Mouse (Mus musculus): ENCODE measurements at regions not wholly inside any gene's neighbourhood (a gene's known extent, or its start where the extent isn't known, plus 50 kb on each side); places are given as distances from the start of the nearest gene placed in this dataset.

DNA sequence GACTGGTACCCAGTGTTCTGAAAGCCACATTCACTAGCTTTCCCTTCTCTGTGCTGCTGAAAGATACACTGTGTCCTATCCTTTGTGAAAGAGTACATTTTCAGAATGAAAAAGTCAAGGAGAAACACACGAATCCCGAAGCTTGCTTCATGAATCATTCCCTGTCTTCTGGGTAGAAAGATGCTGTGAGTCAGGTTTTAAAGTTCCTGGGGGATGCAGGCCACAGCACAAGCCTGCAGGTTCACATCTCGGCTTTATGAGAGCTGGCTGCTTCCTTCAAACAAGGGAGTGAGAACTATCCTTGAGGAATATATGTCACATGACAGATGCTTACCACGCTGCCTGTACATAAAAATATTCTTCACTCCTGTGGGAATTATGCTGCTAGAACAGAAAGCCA is 219.7 kb upstream of the Nrsn1 start:
- ATAC-seq (replicated peaks; ENCODE audit: low FRiP score, low TSS enrichment, low read depth) = no peak

DNA sequence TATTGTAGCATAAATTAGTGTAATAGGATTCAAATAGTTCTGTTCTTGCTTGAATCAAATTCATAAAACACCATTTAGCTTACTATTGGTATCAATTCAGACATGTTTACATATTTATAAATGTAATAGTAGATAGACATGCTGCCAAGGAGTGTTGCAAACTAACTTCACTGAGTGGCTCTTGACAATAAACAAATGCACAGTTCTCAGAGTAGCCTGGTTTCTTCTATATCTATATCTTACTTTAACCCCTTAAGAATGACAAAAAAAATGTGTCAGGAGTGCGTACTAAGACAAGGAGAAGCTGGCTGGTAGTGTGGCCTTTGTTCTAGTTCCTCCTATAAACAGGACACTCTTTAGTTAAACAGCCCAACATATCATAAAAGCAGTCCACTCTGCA is 213.0 kb upstream of the Nrsn1 start:
- ATAC-seq (replicated peaks; ENCODE audit: low FRiP score, low TSS enrichment, low read depth) = no peak
- 82% methylated on average over 1 of the region's 1 CpGs for WGBS

More for the DNA sequence above, 219.7 kb upstream of the Nrsn1 start:
- Histone ChIP-seq H3K9ac (ENCODE audit: low read length) (no peak overlapping the region), H3K4me3 (ENCODE audit: low read depth, low read length) (no peak overlapping the region), H3K9me3 (ENCODE audit: control insufficient read depth, low read length) (no peaks in the 10 kb centered on the region), H3K4me1 (replicated peaks; ENCODE audit: control insufficient read depth, insufficient read depth, low read length) (no peaks in the 10 kb centered on the region), H3K4me2 (ENCODE audit: low read length) (no peak overlapping the region), H3K36me3 (ENCODE audit: control insufficient read depth, insufficient read depth, low read length) (no peaks in the 10 kb centered on the region), H3K27ac (ENCODE audit: low read depth) (no peak overlapping the region), H3K27me3 (replicated peaks; ENCODE audit: control insufficient read depth, insufficient read depth, low read length) (no peaks in the 10 kb centered on the region)
- 74% methylated on average over 4 of the region's 4 CpGs for WGBS
- no peak for DNase-seq (ENCODE audit: low spot score)

DNA sequence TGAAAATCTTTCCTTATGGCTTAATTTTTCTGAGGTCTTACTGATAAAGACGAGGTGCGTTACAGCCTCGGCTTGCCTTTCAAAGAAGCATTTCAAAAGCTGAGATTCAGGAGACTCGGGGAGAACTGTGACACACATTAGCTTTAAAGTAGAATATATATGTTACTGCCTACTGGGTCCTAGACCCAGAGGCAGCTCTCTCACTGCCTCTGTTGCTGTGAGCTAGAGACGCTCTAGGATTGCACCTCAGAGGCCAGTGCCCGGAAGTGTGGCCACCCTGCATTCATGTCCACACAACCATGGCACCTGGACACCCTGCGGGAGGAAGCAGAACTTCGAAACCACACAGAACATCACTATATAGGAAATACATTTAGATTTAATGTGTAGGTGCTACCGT is 181.6 kb upstream of the Nrsn1 start:
- H3K9ac ChIP-seq (ENCODE audit: low read length) = no peak overlapping the region
- DNase-seq (ENCODE audit: low spot score) (no peak), ATAC-seq (replicated peaks; ENCODE audit: low FRiP score, low TSS enrichment, low read depth) (no peak)
- no peaks in the 10 kb centered on the region for H3K4me1 ChIP-seq (replicated peaks; ENCODE audit: control insufficient read depth, insufficient read depth, low read length)
- no peaks in the 10 kb centered on the region for H3K36me3 ChIP-seq (ENCODE audit: control insufficient read depth, insufficient read depth, low read length)
- no peaks in the 10 kb centered on the region for H3K9me3 ChIP-seq (ENCODE audit: control insufficient read depth, low read length)
- H3K4me3 ChIP-seq (ENCODE audit: low read depth, low read length) = no peak overlapping the region
- no peak overlapping the region for H3K4me2 ChIP-seq (ENCODE audit: low read length)
- H3K27me3 ChIP-seq (replicated peaks; ENCODE audit: control insufficient read depth, insufficient read depth, low read length) = no peaks in the 10 kb centered on the region
- H3K27ac ChIP-seq (ENCODE audit: low read depth) = no peak overlapping the region
- WGBS = 75% methylated on average over 9 of the region's 9 CpGs

More for the DNA sequence above, 213.0 kb upstream of the Nrsn1 start:
- no peak overlapping the region for H3K4me2 ChIP-seq (ENCODE audit: low read length)
- H3K9ac ChIP-seq (ENCODE audit: low read length) = no peak overlapping the region
- DNase-seq (ENCODE audit: low spot score) = no peak
- H3K4me3 ChIP-seq (ENCODE audit: low read depth, low read length) = no peak overlapping the region
- H3K27me3 ChIP-seq (replicated peaks; ENCODE audit: control insufficient read depth, insufficient read depth, low read length) = no peaks in the 10 kb centered on the region
- H3K27ac ChIP-seq (ENCODE audit: low read depth) = no peak overlapping the region
- H3K9me3 ChIP-seq (ENCODE audit: control insufficient read depth, low read length) = no peaks in the 10 kb centered on the region
- H3K4me1 ChIP-seq (replicated peaks; ENCODE audit: control insufficient read depth, insufficient read depth, low read length) = no peaks in the 10 kb centered on the region
- H3K36me3 ChIP-seq (ENCODE audit: control insufficient read depth, insufficient read depth, low read length) = no peaks in the 10 kb centered on the region

DNA sequence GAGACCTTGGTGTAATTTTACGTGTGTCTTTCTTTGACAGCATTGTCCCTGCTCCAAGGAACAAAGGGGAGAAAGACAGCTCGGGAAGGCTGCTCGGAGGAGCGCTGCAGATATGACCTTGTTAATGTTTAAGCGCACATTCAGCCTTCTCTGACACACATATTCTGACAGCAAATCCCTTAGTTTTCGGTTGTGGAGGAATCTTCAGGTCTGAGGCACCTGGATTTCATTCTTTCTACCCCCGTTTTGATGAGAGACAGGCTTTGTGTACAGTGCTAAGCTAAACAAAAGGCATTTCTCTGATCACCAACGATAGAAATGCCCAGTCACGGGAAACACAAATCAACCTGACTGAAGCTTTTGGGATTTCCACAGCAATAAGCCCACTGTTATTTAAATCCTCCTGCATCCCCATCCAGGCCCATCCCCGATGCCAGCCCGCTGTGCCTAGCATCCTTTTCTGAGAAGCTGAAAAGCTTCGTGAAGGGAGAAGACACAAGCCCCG is 181.1 kb upstream of the Nrsn1 start:
- H3K27me3 ChIP-seq (replicated peaks; ENCODE audit: control insufficient read depth, insufficient read depth, low read length) = no peaks in the 10 kb centered on the region
- ATAC-seq (replicated peaks; ENCODE audit: low FRiP score, low TSS enrichment, low read depth) = no peak
- no peaks in the 10 kb centered on the region for H3K36me3 ChIP-seq (ENCODE audit: control insufficient read depth, insufficient read depth, low read length)
- WGBS = 41% methylated on average over 13 of the region's 13 CpGs
- no peak overlapping the region for H3K9ac ChIP-seq (ENCODE audit: low read length)
- H3K27ac ChIP-seq (ENCODE audit: low read depth) = no peak overlapping the region
- H3K4me1 ChIP-seq (replicated peaks; ENCODE audit: control insufficient read depth, insufficient read depth, low read length) = no peaks in the 10 kb centered on the region
- H3K4me2 ChIP-seq (ENCODE audit: low read length) = no peak overlapping the region
- H3K9me3 ChIP-seq (ENCODE audit: control insufficient read depth, low read length) = no peaks in the 10 kb centered on the region
- no peak for DNase-seq (ENCODE audit: low spot score)
- H3K4me3 ChIP-seq (ENCODE audit: low read depth, low read length) = no peak overlapping the region

GRCm38 (mm10) chr13:25429701-25430418 is 159.6 kb upstream of the Nrsn1 start:
- Histone ChIP-seq H3K4me1 (replicated peaks; ENCODE audit: control insufficient read depth, insufficient read depth, low read length) (no peaks in the 10 kb centered on the region), H3K4me2 (ENCODE audit: low read length) (no peak overlapping the region), H3K27me3 (replicated peaks; ENCODE audit: control insufficient read depth, insufficient read depth, low read length) (no peaks in the 10 kb centered on the region), H3K27ac (ENCODE audit: low read depth) (no peak overlapping the region), H3K9ac (ENCODE audit: low read length) (no peak overlapping the region), H3K9me3 (ENCODE audit: control insufficient read depth, low read length) (no peaks in the 10 kb centered on the region), H3K36me3 (ENCODE audit: control insufficient read depth, insufficient read depth, low read length) (no peaks in the 10 kb centered on the region), H3K4me3 (ENCODE audit: low read depth, low read length) (no peak overlapping the region)
- DNase-seq (ENCODE audit: low spot score) (no peak), ATAC-seq (replicated peaks; ENCODE audit: low FRiP score, low TSS enrichment, low read depth) (no peak)
- WGBS = 68% methylated on average over 6 of the region's 6 CpGs

- Histone ChIP-seq H3K9me3 (ENCODE audit: control insufficient read depth, low read length) (no peaks in the 10 kb centered on the region), H3K36me3 (ENCODE audit: control insufficient read depth, insufficient read depth, low read length) (no peaks in the 10 kb centered on the region), H3K4me1 (replicated peaks; ENCODE audit: control insufficient read depth, insufficient read depth, low read length) (no peaks in the 10 kb centered on the region), H3K4me2 (ENCODE audit: low read length) (no peak overlapping the region), H3K27ac (ENCODE audit: low read depth) (no peak overlapping the region), H3K9ac (ENCODE audit: low read length) (no peak overlapping the region), H3K4me3 (ENCODE audit: low read depth, low read length) (no peak overlapping the region), H3K27me3 (replicated peaks; ENCODE audit: control insufficient read depth, insufficient read depth, low read length) (no peaks in the 10 kb centered on the region)
- DNase-seq (ENCODE audit: low spot score) (no peak), ATAC-seq (replicated peaks; ENCODE audit: low FRiP score, low TSS enrichment, low read depth) (no peak)
- WGBS = 63% methylated on average over 3 of the region's 3 CpGs
These were observed 133.0 kb upstream of the Nrsn1 start for GRCm38 (mm10) chr13:25403182-25403795.

DNA sequence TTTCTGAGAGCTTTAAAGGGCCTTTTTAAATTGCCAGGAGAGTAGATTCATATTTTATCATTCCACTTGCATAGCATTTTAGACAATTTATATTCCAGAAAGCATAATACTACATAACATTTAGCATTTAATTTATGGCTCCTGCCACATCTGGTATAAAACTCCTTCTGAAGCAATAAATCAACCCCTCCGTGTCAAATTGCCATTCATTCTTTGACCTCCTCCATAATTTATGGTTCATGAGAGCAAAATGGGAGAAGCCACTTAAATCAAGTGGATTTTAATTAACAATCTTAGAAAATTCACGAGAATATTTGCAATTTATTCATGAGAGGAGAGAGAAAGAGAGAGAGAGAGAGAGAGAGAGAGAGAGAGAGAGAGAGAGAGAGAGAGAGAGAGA is 132.4 kb upstream of the Nrsn1 start:
- ATAC-seq (replicated peaks; ENCODE audit: low FRiP score, low TSS enrichment, low read depth) (no peak), DNase-seq (ENCODE audit: low spot score) (no peak)
- Histone ChIP-seq H3K9me3 (ENCODE audit: control insufficient read depth, low read length) (no peaks in the 10 kb centered on the region), H3K27ac (ENCODE audit: low read depth) (no peak overlapping the region), H3K36me3 (ENCODE audit: control insufficient read depth, insufficient read depth, low read length) (no peaks in the 10 kb centered on the region), H3K9ac (ENCODE audit: low read length) (no peak overlapping the region), H3K4me1 (replicated peaks; ENCODE audit: control insufficient read depth, insufficient read depth, low read length) (no peaks in the 10 kb centered on the region), H3K4me3 (ENCODE audit: low read depth, low read length) (no peak overlapping the region), H3K4me2 (ENCODE audit: low read length) (no peak overlapping the region), H3K27me3 (replicated peaks; ENCODE audit: control insufficient read depth, insufficient read depth, low read length) (no peaks in the 10 kb centered on the region)
- 36% methylated on average over 2 of the region's 2 CpGs for WGBS

DNA sequence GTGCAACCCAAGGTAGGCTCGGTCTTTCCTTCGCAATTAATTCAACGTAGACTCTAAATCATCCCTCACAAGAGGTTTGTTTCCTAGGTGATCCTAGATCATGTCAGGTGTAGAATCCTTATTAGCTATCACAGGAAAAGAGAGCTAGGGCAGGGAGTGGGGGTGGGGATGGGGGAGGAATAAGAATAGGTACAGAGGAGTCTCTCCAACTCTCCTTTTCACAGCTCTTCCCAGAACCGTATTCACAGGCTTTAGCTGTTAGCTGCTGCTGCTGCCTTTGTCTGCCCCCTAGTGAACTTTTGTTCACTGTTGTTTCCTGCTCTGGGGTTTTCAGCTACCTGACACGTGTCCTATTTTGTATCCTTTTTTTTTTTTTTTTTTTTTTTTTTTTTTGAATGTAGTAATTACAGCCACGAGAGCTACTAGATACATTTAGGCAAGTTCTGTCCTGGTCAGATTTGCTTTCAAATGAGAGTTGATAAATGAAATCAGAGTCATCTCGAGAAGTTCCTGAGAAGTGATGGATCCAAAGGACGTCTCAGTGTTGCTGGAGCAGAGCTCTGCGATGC is 131.7 kb upstream of the Nrsn1 start:
- no peak for DNase-seq (ENCODE audit: low spot score)

More for the DNA sequence above, 131.7 kb upstream of the Nrsn1 start:
- no peaks in the 10 kb centered on the region for H3K27me3 ChIP-seq (replicated peaks; ENCODE audit: control insufficient read depth, insufficient read depth, low read length)
- no peak for ATAC-seq (replicated peaks; ENCODE audit: low FRiP score, low TSS enrichment, low read depth)
- H3K9me3 ChIP-seq (ENCODE audit: control insufficient read depth, low read length) = no peaks in the 10 kb centered on the region
- H3K4me3 ChIP-seq (ENCODE audit: low read depth, low read length) = no peak overlapping the region
- WGBS = 63% methylated on average over 9 of the region's 9 CpGs
- H3K36me3 ChIP-seq (ENCODE audit: control insufficient read depth, insufficient read depth, low read length) = no peaks in the 10 kb centered on the region
- H3K27ac ChIP-seq (ENCODE audit: low read depth) = no peak overlapping the region
- no peaks in the 10 kb centered on the region for H3K4me1 ChIP-seq (replicated peaks; ENCODE audit: control insufficient read depth, insufficient read depth, low read length)
- no peak overlapping the region for H3K9ac ChIP-seq (ENCODE audit: low read length)
- H3K4me2 ChIP-seq (ENCODE audit: low read length) = no peak overlapping the region
